Mouse (Mus musculus) forelimb bud, embryonic 11.5 days (tissue): ENCODE measurements around the gene Acvr2a.
A peak's percentile ranks its signal among the peaks of the same experiment; 100 is the strongest.
"Not testable (repeated sequence)": the region's sequence is repeated elsewhere in the genome, so short reads cannot be mapped to it uniquely, and the experiment has no call there.

Source experiments
- DNase-seq: peaks from one replicate; pipeline ENCODE4 v3.0.0-alpha.2; 2012; ENCODE audit warnings: low read depth, low spot score

Gene Acvr2a

GRCm38 (mm10) chr2:48813371-48814222, at the start of gene Acvr2a:
Gene Acvr2a (plus strand): TSS chr2:48814109.
- peak; percentile 74 for DNase-seq

DNA sequence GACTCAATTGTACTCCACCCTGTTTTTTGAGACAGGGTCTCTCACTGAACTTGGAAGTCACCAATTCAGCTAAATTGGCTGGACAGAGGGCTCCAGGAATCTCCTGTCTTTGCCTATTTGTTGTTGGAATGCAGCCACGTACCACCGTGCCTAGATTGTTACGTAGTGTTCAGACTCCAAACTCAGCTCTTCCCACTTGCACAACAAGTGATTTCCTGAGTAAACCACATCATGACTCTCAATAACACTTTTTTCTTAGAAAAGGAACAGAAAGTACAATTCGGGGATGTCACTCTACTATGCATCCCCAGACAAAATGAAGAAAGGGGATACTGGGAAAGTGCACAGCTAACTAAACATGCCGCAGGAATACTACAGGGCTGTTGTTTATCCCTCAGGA, 47.4 kb upstream of the Acvr2a start:
- no peak for DNase-seq

DNA sequence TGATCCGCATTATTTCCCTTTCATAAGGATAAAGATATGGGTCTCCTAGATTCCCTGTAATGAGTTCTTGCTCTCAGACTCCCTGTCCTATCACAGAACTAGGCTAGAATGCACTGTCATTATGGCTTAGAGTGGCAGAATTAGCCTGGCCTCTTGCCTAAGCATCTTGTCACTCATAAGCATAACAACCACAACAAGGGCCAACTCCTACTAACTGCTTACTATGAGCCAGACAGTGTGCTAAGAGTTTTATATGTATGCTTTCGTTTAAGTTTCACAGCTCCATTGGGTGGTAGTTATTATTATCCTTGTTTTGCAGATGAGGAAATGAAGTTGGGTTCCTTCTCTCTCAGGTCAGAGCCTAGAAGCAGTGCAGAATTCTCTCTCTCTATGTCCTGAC, 46.1 kb upstream of the Acvr2a start:
- no peak for DNase-seq

GRCm38 (mm10) chr2:48768219-48768618, 45.7 kb upstream of the Acvr2a start:
- DNase-seq: no peak

DNA sequence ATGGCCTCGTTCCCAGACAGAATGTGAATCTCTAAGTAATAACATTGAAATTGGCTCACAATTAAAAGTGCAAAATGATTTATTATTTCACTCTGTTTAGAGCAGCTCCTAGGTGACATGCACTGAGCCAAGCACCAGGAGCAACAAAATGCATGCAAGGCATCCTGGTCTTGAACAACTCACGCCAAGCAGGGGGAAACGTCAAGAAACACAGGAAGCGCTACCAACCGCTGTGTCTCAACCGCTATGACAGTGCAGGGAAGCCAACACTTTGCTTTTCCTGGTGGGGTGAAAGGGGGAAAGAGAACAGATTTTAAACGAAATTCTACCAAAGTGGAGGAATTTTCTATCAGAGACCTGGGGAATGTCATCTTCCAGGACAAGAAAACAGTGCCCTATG, 43.8 kb upstream of the Acvr2a start:
- no peak for DNase-seq

- no peak for DNase-seq
Measured at GRCm38 (mm10) chr2:48770634-48771033, 43.3 kb upstream of the Acvr2a start.

- no peak for DNase-seq
Measured at GRCm38 (mm10) chr2:48775281-48775680, 38.6 kb upstream of the Acvr2a start.

GRCm38 (mm10) chr2:48788901-48789300, 25.0 kb upstream of the Acvr2a start:
- no peak for DNase-seq

GRCm38 (mm10) chr2:48814223-48815038, 522 bp downstream of the Acvr2a start:
- peak; percentile 39 for DNase-seq

DNA sequence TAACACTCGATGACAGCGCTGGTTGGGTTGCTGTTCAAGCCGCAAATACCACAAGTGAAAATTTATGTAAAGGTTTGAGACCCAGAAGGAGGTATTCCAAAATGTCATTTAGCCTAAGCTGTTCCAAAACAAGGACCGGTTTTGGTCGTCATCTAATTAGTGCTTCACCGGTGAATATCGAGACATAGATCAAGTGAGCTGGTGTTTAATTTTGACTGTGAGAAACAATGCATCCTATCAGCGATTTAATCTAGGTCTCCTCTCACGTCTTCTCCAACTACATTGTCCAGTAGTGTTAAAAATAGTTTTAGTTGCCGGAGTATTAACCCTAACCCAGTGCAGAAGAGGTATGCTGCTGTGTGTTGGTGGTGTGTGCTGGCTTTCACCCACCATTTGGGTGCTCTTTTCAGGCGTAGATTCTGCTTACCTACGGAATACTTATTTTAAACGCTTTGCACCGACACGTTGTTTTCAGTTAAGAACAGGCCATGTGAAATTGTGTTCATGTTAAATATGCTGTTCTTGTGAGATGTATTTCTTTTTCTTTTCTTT, 1.2 kb downstream of the Acvr2a start:
- peak; percentile 11 for DNase-seq

- DNase-seq: no peak
Measured at GRCm38 (mm10) chr2:48816141-48817028, 2.5 kb downstream of the Acvr2a start.

- DNase-seq: no peak
Measured at GRCm38 (mm10) chr2:48825878-48826277, 12.0 kb downstream of the Acvr2a start.

GRCm38 (mm10) chr2:48826380-48826779, 12.5 kb downstream of the Acvr2a start:
- no peak for DNase-seq

GRCm38 (mm10) chr2:48830492-48830891, 16.6 kb downstream of the Acvr2a start:
- no peak for DNase-seq

GRCm38 (mm10) chr2:48832305-48832704, 18.4 kb downstream of the Acvr2a start:
- DNase-seq: no peak

- DNase-seq: no peak
Measured at GRCm38 (mm10) chr2:48833884-48834450, 20.1 kb downstream of the Acvr2a start.

DNA sequence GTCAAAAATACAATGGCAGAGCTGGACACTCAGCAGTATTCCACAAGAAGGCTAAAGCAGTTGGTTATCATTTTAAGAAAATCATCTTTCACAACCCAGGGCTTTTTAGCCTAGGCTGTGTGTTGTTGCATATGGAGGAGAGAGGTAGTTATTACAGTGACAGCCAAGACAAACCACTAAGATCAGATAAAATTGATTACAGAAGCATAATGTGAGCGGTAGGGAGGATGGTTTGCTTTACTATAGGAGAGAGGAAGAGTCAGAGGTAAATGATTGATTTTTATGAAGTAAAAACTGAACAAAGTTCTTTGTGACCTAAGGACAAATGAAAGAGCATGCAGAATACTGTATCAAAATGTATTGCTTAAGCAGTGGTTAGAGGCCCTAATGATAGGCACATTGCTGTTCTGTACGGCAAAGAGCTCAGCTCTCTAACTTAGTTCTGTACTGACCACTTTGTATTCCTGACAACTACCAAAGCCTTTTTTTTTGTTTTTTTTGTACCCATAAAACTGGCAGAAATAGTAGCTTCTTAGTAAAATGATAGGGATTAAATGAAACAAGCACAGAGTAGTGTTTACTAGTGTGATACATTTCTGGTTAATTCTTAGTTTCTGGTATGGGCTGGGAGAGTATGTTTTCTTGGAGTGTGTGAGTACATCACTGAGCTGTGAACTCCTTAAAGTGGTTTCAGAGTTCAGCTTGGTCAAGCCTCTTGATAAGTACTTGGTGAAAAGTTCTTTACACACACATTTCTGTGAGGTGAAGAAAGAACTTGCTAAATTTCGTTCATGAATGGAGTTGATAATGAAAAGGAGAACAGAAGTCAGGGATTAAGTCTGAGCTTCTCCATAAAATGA, 27.9 kb downstream of the Acvr2a start:
- no peak for DNase-seq

- DNase-seq: no peak
Measured at GRCm38 (mm10) chr2:48846689-48847398, 32.9 kb downstream of the Acvr2a start.

- not testable (repeated sequence) for DNase-seq
Measured at GRCm38 (mm10) chr2:48865596-48865995, 51.7 kb downstream of the Acvr2a start.
